Mouse (Mus musculus) lung, postnatal 0 days (tissue): ENCODE data around the gene BC005537.

Experiments used
- CTCF ChIP-seq: IDR thresholded peaks from 2 replicates; pipeline ENCODE4 v1.5.1; 2016; ENCODE audit warnings: antibody characterized with exemption, mild to moderate bottlenecking
- EP300 ChIP-seq: IDR thresholded peaks from 2 replicates; pipeline ENCODE4 v1.6.1; 2016; ENCODE audit warnings: antibody characterized with exemption, mild to moderate bottlenecking, control low read depth

DNA sequence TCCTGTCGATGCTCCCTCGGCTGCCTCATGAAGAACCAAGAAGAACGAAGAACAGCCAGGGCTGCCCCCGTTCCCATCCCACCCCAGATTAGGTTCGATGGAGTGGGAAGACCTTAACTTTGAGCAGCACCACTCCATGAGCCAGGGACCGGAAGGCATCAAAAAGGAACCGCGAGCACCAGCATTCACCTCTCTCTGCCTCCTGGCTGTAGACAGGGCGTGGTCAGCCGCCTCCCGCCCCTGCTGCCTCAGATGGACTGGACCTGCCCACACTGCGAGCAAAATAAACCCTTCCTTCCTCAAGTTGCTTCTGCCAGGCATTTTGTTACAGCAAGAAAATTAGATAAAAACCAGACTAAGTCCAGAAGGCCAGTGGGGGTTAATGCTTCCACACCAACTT, 59.6 kb downstream of the BC005537 start:
- TF ChIP-seq CTCF (no peak), EP300 (no peak)
